Mouse (Mus musculus) kidney, adult 2 months (tissue): ENCODE results near the gene Irf8.

ENCODE experiments used
- CTCF ChIP-seq: fragments of 200-500 bp; conservative IDR thresholded peaks from 2 replicates; pipeline ENCODE4 v1.5.1; 2011; ENCODE audit warnings: low read depth, mild to moderate bottlenecking, control low read depth, low read length, moderate library complexity, mixed read lengths; ENCODE audit not compliant: insufficient read depth, insufficient read length
- POLR2A ChIP-seq: fragments of 200-500 bp; IDR thresholded peaks from one replicate; pipeline ENCODE4 v1.6.1; 2011; ENCODE audit warnings: low read depth, low read length, control low read depth

DNA sequence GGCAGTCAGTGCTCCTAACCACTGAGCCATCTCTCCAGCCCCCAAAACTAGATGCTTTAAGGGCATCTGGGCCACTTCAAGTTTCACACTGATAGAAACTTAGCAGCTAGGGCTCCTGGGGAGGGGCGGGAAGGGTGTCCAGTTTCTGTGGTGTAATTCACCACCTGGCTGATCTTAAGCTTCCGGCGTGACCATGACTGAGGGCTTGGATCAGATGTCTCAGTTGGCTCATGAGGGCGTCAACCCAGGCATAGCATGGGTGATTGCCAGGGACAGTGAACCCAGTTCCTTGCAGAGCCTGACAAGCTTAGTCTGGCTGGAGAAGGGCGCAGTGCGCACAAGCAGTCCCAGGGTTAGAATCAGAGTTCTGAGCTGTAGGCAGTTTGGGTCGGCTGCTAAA is 42.9 kb downstream of the Irf8 start:
- TF ChIP-seq CTCF (no peak), POLR2A (no peak)
